Mouse (Mus musculus) embryonic facial prominence, embryonic 11.5 days (tissue): ENCODE data around the gene Rpl14. TPM values are rescaled to one million over a fixed set of nuclear protein-coding genes. Genes with fewer than 3 reads are reported as not detected.

Experiments used
- ATAC-seq: fragments of 200-750 bp; cut with Nextera tagmentation; replicated peaks from 2 replicates; pipeline ENCODE4 v1.8.0; 2017; ENCODE audit warnings: low read depth; ENCODE audit not compliant: insufficient number of reproducible peaks, low FRiP score, low TSS enrichment
- DNase-seq: peaks from one replicate; pipeline ENCODE4 v3.0.0-alpha.2; 2015; ENCODE audit warnings: low spot score
- H3K27ac ChIP-seq: fragments of 300-500 bp; sonication (generic); replicated peaks from 2 replicates; pipeline ENCODE4 v1.5.1; 2014; ENCODE audit warnings: mild to moderate bottlenecking, low read depth, low read length, control low read depth
- H3K27me3 ChIP-seq: fragments of 300-500 bp; sonication (generic); 2 replicates; pipeline ENCODE4 v1.6.1; 2014; ENCODE audit warnings: mild to moderate bottlenecking, low read length, moderate library complexity, mixed read lengths; ENCODE audit not compliant: control insufficient read depth, insufficient read depth
- H3K36me3 ChIP-seq: fragments of 300-500 bp; sonication (generic); replicated peaks from 2 replicates; pipeline ENCODE4 v1.6.1; 2014; ENCODE audit warnings: low read depth, mild to moderate bottlenecking, low read length, moderate library complexity, mixed read lengths; ENCODE audit not compliant: control insufficient read depth, insufficient read depth
- H3K4me1 ChIP-seq: fragments of 300-500 bp; sonication (generic); 2 replicates; pipeline ENCODE4 v1.6.1; 2014; ENCODE audit warnings: low read length, mixed read lengths; ENCODE audit not compliant: control insufficient read depth, insufficient read depth
- H3K4me2 ChIP-seq: fragments of 300-500 bp; sonication (generic); 2 replicates; pipeline ENCODE4 v1.6.1; 2014; ENCODE audit warnings: low read depth, mild to moderate bottlenecking, control low read depth, low read length, moderate library complexity
- H3K4me3 ChIP-seq: fragments of 300-500 bp; sonication (generic); 2 replicates; pipeline ENCODE4 v1.5.1; 2014; ENCODE audit warnings: low read depth, low read length, control low read depth
- H3K9ac ChIP-seq: fragments of 300-500 bp; sonication (generic); replicated peaks from 2 replicates; pipeline ENCODE4 v1.6.1; 2014; ENCODE audit warnings: mild to moderate bottlenecking, control low read depth, low read length
- H3K9me3 ChIP-seq: fragments of 300-500 bp; sonication (generic); replicated peaks from 2 replicates; pipeline ENCODE4 v1.6.1; 2016; ENCODE audit warnings: mild to moderate bottlenecking, low read length, inconsistent platforms, mixed read lengths; ENCODE audit not compliant: control insufficient read depth
- WGBS: fragments of 180-500 bp; shearing (Covaris S2); extraction: QIAGEN DNeasy Blood & Tissue Kit; methylation state at CpG from one replicate; pipeline ENCODE4 v1.1.7; 2014; 5-methylcytosine and 5-hydroxymethylcytosine counted together
- polyA plus RNA-seq: library from polyadenylated mRNA; unstranded; fragments of >200 nt; fragmentation: Nextera tagmentation; extraction: Ambion mirVana; gene quantifications from 2 replicates; pipeline ENCODE4 v1.2.1, GENCODE M21; 2014

The Rpl14 gene
- polyA plus RNA-seq, 1 experiment from 2014 or later, result 1,065 TPM

DNA sequence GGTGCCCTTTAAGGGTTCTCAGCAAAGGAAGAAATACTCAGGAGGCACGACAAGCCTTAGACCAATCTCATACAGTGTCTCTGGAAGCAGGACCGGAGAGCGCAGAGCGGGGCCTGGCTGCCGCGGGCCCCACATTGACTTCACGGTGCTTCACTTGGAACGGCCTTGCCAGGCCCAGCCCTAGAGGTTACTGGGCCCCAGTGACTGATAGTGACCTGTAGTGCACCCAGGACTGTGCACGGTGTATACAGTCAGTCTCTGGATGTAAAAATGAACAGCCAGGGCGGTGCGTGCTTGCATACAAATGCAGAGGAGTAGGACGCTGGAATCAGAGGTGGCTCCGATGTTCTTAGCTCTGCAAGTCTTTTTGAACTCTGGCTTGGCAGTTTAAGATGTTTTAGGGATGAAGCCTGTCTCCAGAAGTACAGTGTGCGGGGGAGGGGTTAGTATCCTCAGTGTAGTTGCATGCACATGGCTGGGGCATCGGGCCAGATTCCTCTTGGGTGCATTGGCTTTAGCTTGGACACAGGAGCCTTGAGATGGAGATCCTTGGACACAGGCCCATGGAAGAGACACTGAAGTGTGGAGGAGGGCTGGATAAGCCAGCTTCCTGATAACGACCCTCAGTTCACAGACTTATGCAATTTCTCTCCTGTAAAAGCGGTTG, 31.1 kb downstream of the Rpl14 start:
- Histone ChIP-seq H3K36me3 (no peaks in the 10 kb centered on the region), H3K4me2 (peak overlapping the region; percentile 11; the same call in 1 of the 2 replicates), H3K27ac (peak overlapping the region; percentile 52; the same call in 1 of the 2 replicates), H3K4me1 (peaks cover 6% of the 10 kb centered on the region; the same call in 1 of the 2 replicates), H3K9ac (no peak overlapping the region; the same call in 1 of the 2 replicates), H3K27me3 (no peaks in the 10 kb centered on the region), H3K9me3 (no peaks in the 10 kb centered on the region; the same call in 1 of the 2 replicates), H3K4me3 (no peak overlapping the region)
- WGBS, result 49% methylated on average over 17 of the region's 17 CpGs
- no peak for DNase-seq
- ATAC-seq, result peak; percentile 54

DNA sequence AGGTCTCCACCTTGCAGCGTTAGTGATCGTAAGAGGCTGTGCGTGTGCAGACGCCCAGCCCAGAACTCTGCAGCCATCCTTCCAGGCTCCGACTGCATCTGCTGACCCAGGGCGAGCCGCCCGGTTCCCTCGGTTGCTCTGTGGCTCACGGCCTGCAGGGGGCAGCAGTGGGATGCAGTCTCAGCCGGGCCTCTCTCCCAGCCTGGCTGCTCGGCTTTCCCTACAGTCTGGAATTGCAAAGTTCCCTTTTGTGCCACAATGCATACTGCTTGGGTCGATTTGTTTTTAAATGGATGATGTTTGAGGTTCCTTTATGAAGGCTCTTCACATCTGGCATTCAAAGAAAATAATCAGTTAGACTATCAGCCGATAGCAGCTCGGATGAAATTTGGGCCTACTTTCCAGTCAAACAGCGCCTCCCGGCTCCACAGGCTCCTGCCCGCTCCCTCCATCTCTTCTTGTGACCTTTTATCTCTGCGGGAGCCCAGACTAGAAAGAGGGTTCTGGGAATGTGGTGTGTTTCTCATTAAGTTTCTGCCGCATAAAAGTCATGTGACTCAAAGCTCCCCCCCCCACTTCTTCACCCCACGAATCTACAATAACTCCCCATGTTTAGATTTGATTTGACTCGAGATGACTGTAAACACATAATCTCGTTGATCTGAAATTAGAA, 31.7 kb downstream of the Rpl14 start:
- peak overlapping the region; percentile 1; the same call in 1 of the 2 replicates for H3K9ac ChIP-seq

DNA sequence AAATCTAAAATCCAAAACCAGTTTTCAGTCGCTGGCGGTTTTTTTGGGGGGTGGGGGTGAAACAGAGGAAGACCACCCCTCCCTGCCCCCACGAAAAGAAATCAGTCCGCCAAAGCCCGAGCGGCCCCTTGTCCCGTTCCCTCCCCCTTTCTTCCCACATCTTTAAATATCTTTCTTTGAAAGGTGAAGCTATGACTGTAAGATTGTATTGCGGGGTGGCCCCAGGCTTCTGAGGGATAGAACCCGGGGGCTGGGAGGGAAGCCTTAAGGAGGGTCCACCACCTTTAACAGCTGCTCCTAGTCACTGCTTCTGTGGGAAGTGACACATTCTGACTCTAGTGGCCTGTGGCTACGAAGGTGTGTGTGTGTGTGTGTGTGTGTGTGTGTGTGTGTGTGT, 32.3 kb downstream of the Rpl14 start:
- Histone ChIP-seq H3K4me3 (no peak overlapping the region), H3K27me3 (no peaks in the 10 kb centered on the region), H3K9me3 (no peaks in the 10 kb centered on the region; the same call in 1 of the 2 replicates), H3K4me1 (peaks cover 6% of the 10 kb centered on the region; the same call in 1 of the 2 replicates), H3K4me2 (peak overlapping the region; percentile 24), H3K27ac (peak overlapping the region; percentile 52), H3K9ac (peak overlapping the region; percentile 30; the same call in 1 of the 2 replicates), H3K36me3 (no peaks in the 10 kb centered on the region)
- DNase-seq, result peak; percentile 69
- peak; percentile 56 for ATAC-seq
- WGBS, result 10% methylated on average over 10 of the region's 10 CpGs

More for the DNA sequence above, 31.7 kb downstream of the Rpl14 start:
- H3K9me3 ChIP-seq, result no peaks in the 10 kb centered on the region; the same call in 1 of the 2 replicates
- 3% methylated on average over 23 of the region's 23 CpGs for WGBS
- H3K36me3 ChIP-seq, result no peaks in the 10 kb centered on the region
- H3K27me3 ChIP-seq, result no peaks in the 10 kb centered on the region
- ATAC-seq (peak; percentile 83), DNase-seq (peak; percentile 92)
- H3K4me2 ChIP-seq, result peak overlapping the region; percentile 11
- H3K4me3 ChIP-seq, result no peak overlapping the region
- H3K4me1 ChIP-seq, result peaks cover 6% of the 10 kb centered on the region; the same call in 1 of the 2 replicates
- peak overlapping the region; percentile 52 for H3K27ac ChIP-seq

DNA sequence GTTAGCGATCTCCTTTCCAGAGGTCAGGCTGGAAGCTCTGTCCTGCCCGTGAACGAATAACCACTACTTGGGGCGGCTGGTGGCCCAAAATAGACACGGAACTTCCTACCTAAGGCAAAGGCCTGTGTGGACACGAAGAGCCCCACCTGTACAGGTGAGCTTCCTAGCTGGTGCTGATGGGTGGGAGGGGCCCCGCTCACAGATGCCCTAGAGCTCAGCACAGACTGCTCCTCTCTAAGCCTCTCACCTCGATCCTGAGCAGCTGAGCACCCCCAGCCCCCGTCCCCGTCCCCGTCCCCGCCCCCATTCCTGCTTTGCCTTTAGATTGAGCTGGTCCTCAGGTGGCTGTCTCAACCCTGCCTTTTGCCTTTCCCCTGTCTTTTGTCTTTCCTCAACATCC, 32.7 kb downstream of the Rpl14 start:
- Histone ChIP-seq H3K9me3 (no peaks in the 10 kb centered on the region; the same call in 1 of the 2 replicates), H3K4me2 (peak overlapping the region; percentile 24), H3K36me3 (no peaks in the 10 kb centered on the region), H3K9ac (peak overlapping the region; percentile 30; the same call in 1 of the 2 replicates), H3K4me3 (no peak overlapping the region), H3K27ac (no peak overlapping the region), H3K4me1 (peaks cover 6% of the 10 kb centered on the region; the same call in 1 of the 2 replicates), H3K27me3 (no peaks in the 10 kb centered on the region)
- 20% methylated on average over 8 of the region's 12 CpGs for WGBS
- DNase-seq (no peak), ATAC-seq (0 out of 2 replicates have a peak, but pooled peaks have one; percentile 41)

DNA sequence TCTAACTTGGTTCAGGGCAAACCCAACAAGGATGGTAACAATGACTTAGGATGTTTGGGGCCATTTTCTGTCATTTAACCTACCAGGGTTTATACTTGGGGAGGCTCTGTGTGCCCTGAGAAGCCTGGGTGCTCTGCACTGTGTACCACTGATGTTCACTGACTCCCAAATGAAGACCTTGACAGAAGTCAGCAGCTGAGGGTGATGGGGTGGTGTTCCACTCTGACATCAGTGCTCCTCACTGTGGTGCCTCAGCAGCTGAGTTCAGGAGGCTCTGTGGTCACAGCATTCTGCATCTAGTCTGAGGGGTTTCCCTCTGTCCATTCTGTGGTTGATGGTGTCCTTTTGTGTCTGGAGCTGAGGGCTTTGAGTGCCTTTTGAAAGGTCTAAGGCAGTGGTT, 39.8 kb downstream of the Rpl14 start:
- DNase-seq, result no peak
- Histone ChIP-seq H3K4me3 (no peak overlapping the region), H3K9me3 (no peaks in the 10 kb centered on the region; the same call in 1 of the 2 replicates), H3K4me2 (no peak overlapping the region), H3K27ac (no peak overlapping the region), H3K36me3 (no peaks in the 10 kb centered on the region), H3K4me1 (no peaks in the 10 kb centered on the region), H3K9ac (no peak overlapping the region), H3K27me3 (no peaks in the 10 kb centered on the region)
- no peak for ATAC-seq

DNA sequence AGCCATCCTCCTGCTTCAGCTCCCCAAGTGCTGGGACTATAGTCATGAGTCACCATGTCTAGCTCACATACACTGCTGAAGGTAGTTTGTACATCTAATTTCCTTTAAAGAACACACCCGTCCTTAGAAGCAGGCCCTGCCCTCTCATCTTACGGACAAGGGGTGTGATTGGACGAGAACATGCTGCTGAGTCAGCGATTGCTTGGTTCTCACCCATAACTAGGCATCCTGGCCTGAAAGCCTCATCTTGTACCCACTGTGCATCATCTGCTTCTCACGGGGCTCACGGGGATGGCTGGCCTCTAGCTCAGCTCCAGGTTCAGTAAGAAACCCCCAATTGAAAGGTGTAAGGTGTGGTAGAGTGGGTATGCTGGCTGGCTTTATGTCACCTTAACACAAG, 42.8 kb downstream of the Rpl14 start:
- no peak for ATAC-seq
- WGBS, result 84% methylated on average over 6 of the region's 6 CpGs

DNA sequence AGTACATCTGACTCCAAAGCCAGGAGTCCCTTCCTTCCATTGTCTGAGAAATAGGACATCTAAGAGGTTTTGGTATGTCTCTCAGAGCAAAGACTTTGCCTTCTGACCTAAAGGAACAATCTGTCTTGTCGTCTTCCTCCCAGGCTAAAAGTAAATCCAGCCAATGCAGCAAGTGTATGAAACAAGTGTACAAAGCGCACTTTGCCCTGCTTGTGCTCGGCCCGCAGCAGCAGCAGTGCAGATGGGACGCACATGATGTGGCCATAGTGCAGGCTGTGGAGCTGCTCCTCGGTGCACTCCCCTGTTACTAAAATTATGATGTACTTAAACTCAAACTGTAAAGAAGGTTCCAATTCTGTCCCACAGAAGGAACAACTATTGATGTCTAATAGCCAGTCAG, 46.9 kb downstream of the Rpl14 start:
- Histone ChIP-seq H3K9me3 (no peaks in the 10 kb centered on the region), H3K4me1 (peaks cover 5% of the 10 kb centered on the region), H3K4me2 (no peak overlapping the region), H3K27me3 (no peaks in the 10 kb centered on the region), H3K9ac (no peak overlapping the region), H3K36me3 (no peaks in the 10 kb centered on the region), H3K4me3 (no peak overlapping the region), H3K27ac (no peak overlapping the region)
- WGBS, result 81% methylated on average over 6 of the region's 6 CpGs
- DNase-seq, result no peak
- ATAC-seq, result no peak

More for the DNA sequence above, 42.8 kb downstream of the Rpl14 start:
- Histone ChIP-seq H3K9ac (no peak overlapping the region), H3K4me3 (no peak overlapping the region), H3K27ac (no peak overlapping the region), H3K9me3 (no peaks in the 10 kb centered on the region), H3K36me3 (no peaks in the 10 kb centered on the region), H3K4me2 (no peak overlapping the region), H3K4me1 (no peaks in the 10 kb centered on the region), H3K27me3 (no peaks in the 10 kb centered on the region)
- no peak for DNase-seq

DNA sequence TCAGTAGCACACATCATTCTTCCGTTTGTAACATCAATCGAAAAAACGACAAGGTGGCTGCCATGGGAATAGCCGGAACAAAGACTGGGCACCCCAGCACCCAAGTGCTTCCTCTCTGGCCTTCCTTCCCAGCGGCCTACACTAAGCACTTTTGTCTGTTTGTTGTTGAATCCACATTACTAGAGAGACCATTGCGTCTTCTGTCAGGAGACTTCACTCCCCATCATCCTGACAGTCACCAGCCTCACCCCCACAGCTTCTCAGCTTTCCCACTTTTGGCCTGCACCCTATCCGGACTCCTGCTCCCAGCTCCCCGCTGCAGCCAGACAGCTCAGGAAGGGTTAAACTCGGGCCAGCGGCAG, 48.1 kb downstream of the Rpl14 start:
- no peaks in the 10 kb centered on the region for H3K9me3 ChIP-seq
- peak overlapping the region; percentile 53 for H3K4me2 ChIP-seq
- no peak for DNase-seq
- WGBS, result 11% methylated on average over 10 of the region's 10 CpGs
- H3K4me3 ChIP-seq, result peak overlapping the region; percentile 14; the same call in 1 of the 2 replicates
- H3K36me3 ChIP-seq, result no peaks in the 10 kb centered on the region
- H3K4me1 ChIP-seq, result peaks cover 5% of the 10 kb centered on the region
- H3K9ac ChIP-seq, result peak overlapping the region; percentile 54
- no peak for ATAC-seq
- H3K27me3 ChIP-seq, result no peaks in the 10 kb centered on the region
- H3K27ac ChIP-seq, result peak overlapping the region; percentile 65; the same call in 1 of the 2 replicates
